Mouse (Mus musculus): ENCODE measurements around the gene Map3k4.

Gene Map3k4

GRCm38 (mm10) chr17:12271805-12272204 lies 46.8 kb downstream of the Map3k4 start:
- DNase-seq (ENCODE audit: low read depth, low spot score): no peak

DNA sequence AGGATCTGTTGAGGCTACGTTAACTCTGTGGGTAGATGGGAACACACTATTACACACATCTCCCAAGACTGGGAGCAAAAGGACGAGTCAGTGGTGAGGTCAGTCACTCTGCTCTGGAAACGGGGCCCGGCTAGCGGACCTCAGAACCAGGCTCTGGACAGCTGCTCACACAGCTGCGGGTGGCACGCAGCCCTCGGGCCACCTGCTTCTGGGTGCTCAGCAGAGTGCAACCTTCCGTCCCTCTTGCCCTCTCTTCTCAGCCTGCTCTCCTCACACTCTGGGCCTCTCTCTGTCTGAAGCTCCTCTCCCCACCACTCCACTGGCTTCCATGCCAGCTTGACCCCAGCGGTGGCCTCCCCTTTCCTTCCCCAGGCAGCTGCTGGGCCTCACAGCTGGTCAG lies 50.1 kb downstream of the Map3k4 start:
- no peak for DNase-seq (ENCODE audit: low read depth, low spot score)

DNA sequence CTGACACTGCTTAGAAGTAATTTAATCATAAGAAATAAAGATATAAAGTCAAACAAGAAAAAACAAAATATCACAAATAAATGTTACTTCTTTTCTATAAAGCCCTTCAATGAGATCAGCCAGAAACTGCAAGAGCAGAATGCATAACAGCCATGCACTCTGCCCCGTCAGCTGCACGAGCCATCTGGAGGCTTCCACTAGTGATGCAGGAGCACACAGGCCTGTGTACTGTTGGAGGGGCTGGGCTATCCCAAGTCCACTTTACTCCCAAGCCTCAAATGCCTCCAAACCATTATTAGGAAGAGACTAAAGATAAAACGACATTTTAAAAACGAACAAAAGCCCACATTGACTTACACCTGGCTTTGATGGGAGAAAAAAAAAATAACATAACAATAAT lies 50.5 kb downstream of the Map3k4 start:
- DNase-seq (ENCODE audit: low read depth, low spot score): no peak

DNA sequence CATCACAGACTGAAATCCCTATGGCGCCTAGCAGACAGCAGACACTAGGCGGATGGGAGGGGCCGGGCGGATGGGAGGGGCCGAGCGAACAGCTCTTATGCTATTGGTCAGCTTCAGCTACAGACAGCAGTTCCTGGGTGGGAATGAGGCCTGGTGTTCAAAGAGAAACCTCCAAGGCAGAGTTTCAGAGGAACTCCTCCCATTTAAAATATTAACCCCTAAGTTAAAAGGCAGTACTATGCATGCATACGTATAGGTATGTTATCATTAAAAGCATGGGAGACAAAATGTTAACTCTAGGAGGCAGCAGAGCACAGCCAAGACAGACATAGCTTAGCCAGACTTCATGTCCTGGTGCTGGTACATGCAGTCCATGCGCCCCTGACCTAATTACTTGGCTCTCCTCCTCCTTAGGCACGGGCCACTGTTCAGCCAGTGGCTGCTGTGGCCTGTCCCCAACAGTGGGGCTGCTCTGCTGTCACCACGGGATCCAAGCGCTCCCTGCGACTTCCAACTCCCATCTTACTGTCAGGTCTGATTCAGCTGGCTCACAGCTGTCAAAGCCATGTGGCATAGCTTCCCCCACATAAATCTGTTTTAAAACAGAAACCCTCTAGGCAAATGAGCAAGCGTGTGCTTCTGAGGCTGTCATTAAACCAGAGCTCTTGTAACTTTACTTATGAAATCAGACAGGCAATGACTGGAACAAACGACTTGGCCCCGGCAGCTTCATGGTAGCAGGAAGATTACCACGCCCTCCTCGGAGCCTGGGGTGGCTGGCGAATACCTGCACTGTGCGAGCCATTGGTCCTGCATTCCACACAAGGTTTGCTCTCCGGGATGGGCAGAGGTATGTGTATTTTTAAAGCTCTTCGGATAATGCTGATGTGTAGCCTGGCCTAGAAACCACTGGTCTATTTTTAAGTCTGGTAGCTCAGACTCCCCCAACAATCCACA lies 52.3 kb downstream of the Map3k4 start:
- no peak for DNase-seq (ENCODE audit: low read depth, low spot score)

- DNase-seq (ENCODE audit: low read depth, low spot score): no peak
Observed at GRCm38 (mm10) chr17:12264293-12264692, 54.3 kb downstream of the Map3k4 start.

- no peak for DNase-seq (ENCODE audit: low read depth, low spot score)
Observed at GRCm38 (mm10) chr17:12263787-12264186, 54.8 kb downstream of the Map3k4 start.

DNA sequence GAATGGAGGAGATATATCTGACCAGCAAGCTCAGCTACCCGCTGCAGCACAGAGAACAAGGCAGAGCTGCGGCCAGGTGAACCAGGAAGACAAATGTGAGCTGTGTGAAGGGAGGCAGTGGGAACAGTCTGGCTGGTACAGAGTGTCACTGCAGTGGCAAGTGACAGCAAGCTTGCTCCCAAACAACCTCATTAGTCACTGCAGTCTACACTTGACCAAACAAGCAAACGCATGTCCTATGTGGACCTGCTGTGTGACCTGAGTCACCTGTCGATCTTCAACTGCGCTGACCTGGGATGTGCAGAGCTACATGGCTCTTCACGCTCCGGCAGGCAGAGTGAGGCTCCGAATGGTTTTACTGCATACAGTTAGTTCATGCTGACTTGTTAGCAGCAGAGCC lies 55.7 kb downstream of the Map3k4 start:
- no peak for DNase-seq (ENCODE audit: low read depth, low spot score)

GRCm38 (mm10) chr17:12261887-12262286 lies 56.7 kb downstream of the Map3k4 start:
- DNase-seq (ENCODE audit: low read depth, low spot score): no peak

DNA sequence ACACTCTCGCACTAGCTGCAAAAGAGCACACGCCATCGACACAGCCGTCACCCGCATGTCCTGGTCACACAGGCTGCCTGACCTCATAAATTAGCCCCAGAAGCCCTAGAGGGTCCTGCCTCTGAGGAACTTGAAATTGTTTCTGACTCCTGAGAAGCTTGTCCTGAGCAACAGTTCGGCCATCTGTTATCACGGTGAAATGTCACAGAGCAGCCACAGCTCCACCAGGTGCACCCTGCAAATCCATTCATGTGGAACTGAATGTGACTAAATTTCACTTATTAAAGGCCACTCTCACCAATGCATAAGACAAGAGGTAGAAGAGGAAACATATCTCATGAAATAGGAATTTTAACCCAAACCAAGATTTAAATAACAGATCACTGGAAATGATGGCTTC lies 57.2 kb downstream of the Map3k4 start:
- no peak for DNase-seq (ENCODE audit: low read depth, low spot score)

DNA sequence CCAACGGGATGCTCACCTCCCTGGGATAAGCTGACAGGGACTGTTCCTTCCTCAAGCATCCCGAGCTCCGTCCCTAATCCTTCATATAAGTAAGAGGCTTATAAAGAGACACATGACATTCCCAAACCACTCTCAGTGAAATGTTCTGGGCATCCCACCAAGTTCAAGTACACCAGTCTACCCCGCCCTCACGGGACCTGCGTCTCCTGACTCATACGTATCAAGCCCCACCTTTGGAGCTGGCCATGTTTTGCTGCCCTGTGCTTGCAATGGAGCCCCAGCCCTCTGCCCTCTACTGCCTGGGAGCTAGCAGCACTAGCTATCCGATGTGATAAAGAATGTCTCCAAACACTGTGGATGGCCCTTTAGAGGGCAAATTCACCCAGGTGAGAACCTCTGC lies 58.6 kb downstream of the Map3k4 start:
- DNase-seq (ENCODE audit: low read depth, low spot score): no peak

DNA sequence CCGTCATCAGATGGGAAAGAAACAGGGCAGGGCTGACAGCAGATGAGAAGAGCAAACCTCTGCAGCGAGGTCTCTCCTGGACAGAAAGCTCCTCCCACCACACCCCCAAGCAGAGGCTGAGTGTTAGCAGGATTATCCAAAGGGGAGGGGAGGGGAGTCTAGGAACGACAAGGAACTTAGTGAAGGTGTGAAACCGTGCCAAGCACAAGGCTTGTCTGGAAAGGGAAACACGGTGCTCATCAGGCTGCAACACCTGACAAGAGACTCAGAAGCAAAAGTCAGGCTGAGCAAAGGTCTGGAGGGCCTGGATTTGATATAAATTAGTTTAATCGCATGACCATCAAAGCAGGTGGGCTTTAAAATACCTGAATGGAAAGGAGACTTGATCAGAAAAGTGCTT lies 60.1 kb downstream of the Map3k4 start:
- no peak for DNase-seq (ENCODE audit: low read depth, low spot score)

GRCm38 (mm10) chr17:12256142-12256541 lies 62.5 kb downstream of the Map3k4 start:
- DNase-seq (ENCODE audit: low read depth, low spot score): no peak

DNA sequence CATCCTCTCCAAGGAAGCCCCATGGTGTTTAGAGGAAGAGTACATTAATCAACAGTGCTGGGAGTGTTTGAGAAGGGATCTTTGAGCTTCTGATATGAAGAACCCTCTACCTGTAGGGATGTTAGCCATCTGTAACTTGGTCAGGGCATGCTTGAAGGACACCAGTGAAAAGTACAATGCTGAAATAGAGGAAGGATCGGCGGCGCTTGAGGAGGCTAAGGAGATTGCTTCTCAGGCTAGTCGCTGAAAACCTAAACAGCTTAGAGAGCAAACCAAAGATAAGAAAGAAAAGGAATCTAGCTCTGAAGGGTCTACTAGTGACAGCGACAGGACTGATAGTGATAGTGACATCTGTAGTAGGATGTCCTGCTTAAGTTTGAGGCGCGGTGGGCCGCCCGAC lies 68.0 kb downstream of the Map3k4 start:
- DNase-seq (ENCODE audit: low read depth, low spot score): no peak

- no peak for DNase-seq (ENCODE audit: low read depth, low spot score)
Observed at GRCm38 (mm10) chr17:12249783-12250504, 68.7 kb downstream of the Map3k4 start.

DNA sequence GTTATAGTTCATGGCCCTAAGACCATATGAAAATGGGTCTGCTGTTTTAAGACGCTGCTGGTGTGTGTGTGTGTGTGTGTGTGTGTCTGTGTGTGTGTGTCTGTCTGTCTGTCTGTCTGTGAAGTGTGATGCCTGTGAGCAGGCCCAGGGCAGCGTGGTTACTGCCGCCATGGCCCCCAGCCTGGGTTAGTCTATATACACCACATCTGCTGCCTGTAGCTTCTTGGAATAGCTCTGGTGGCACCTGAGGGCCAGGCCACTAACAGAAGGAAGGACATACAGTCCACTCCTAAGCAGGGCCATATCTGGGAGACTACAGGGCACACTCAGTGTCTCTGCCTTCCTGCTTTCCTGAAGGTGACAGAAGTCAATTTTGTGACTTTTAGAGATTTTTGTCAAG lies 77.9 kb downstream of the Map3k4 start:
- no peak for DNase-seq (ENCODE audit: low read depth, low spot score)

- no peak for DNase-seq (ENCODE audit: low read depth, low spot score)
Observed at GRCm38 (mm10) chr17:12232724-12233123, 85.9 kb downstream of the Map3k4 start.

GRCm38 (mm10) chr17:12231087-12231486 lies 87.5 kb downstream of the Map3k4 start:
- no peak for DNase-seq (ENCODE audit: low read depth, low spot score)

GRCm38 (mm10) chr17:12230167-12230566 lies 88.4 kb downstream of the Map3k4 start:
- no peak for DNase-seq (ENCODE audit: low read depth, low spot score)

DNA sequence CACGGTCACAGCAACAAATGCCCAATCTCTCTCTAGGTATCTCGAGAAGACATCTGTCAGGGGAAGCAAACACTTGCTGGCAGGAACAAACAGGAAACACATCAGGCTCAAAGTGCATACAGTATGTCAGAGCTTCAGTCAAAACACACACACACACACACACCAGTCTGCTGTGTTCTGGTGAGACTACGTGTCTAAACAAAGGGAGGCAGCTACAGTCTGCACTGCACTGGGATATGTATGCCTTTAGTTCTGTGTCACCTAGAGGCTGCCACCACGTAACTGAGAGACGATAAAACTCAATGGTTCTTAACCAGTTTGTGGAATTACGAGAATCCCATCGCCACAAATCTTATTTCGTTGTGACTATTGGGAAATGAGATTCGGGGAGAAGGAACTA lies 88.8 kb downstream of the Map3k4 start:
- DNase-seq (ENCODE audit: low read depth, low spot score): no peak

GRCm38 (mm10) chr17:12228471-12228870 lies 90.1 kb downstream of the Map3k4 start:
- DNase-seq (ENCODE audit: low read depth, low spot score): no peak

- no peak for DNase-seq (ENCODE audit: low read depth, low spot score)
Observed at GRCm38 (mm10) chr17:12228001-12228400, 90.6 kb downstream of the Map3k4 start.

DNA sequence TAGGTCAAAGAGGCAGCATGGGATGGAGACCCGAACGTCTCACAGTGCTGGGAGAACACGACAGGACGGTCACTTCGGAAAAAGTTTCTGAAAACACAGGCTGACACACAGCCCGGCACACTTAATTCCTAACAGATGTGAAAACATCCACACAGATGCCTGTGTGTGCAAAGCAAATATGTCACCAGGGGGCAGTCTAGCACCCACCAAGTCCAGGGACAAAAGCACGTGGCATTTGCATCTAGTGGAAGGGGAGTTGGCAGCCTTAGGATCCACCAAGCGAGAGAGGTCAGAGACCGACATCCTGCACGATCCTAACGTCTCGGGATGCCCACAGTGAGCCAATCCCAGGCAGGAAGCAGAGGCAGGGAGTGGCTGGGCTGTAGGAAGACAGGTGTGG lies 92.0 kb downstream of the Map3k4 start:
- DNase-seq (ENCODE audit: low read depth, low spot score): no peak

- no peak for DNase-seq (ENCODE audit: low read depth, low spot score)
Observed at GRCm38 (mm10) chr17:12225227-12225626, 93.4 kb downstream of the Map3k4 start.
